Mouse (Mus musculus) CH12.LX (cell line): ENCODE data around the gene Hivep2. TPM values are rescaled to one million over a fixed set of nuclear protein-coding genes. Genes with fewer than 3 reads are reported as not detected.
A peak's percentile ranks its signal among the peaks of the same experiment; 100 is the strongest.

Experiments used
- DNase-seq: peaks from one replicate; pipeline ENCODE4 v3.0.0-alpha.2; 2013; ENCODE audit errors: extremely low read depth
- H3K27ac ChIP-seq: 2 replicates; pipeline ENCODE4 v1.5.1; 2012; ENCODE audit warnings: low read depth, mild to moderate bottlenecking, control low read depth, moderate library complexity; ENCODE audit not compliant: insufficient read depth
- H3K27me3 ChIP-seq: replicated peaks from 2 replicates; pipeline ENCODE3; 2012; ENCODE audit warnings: inconsistent platforms
- H3K36me3 ChIP-seq, 2 experiments: replicated peaks in 1 of 2; 2 replicates each; pipeline versions ENCODE3 to v1.6.1; 2012; ENCODE audit warnings: inconsistent platforms in 1 of 2, low read length in 1 of 2, mild to moderate bottlenecking in 1 of 2, mixed read lengths in 1 of 2, moderate library complexity in 1 of 2; ENCODE audit not compliant: control insufficient read depth in 1 of 2, insufficient read depth in 1 of 2
- H3K4me1 ChIP-seq, 2 experiments: 2 replicates each; pipeline ENCODE4 v1.6.1; 2012; ENCODE audit warnings: inconsistent platforms in 1 of 2, moderate library complexity in 1 of 2; ENCODE audit not compliant: insufficient read depth in 2 of 2, control insufficient read depth in 1 of 2
- H3K4me2 ChIP-seq: 2 replicates; pipeline ENCODE4 v1.6.1; 2012; ENCODE audit warnings: low read depth, mild to moderate bottlenecking, control low read depth; ENCODE audit not compliant: poor library complexity, insufficient read depth, severe bottlenecking
- H3K4me3 ChIP-seq, 3 experiments: fragments of 150-350 bp in 1 of 3; sonication (generic) in 1 of 3; replicated peaks in 1 of 3; 2 replicates each; pipeline versions ENCODE3 to v1.5.1; 2011 to 2012; ENCODE audit warnings: low read depth in 2 of 3, low read length in 2 of 3, mild to moderate bottlenecking in 2 of 3, moderate library complexity in 2 of 3, control low read depth in 1 of 3, improper control_type of control experiment in 1 of 3, inconsistent platforms in 1 of 3, mixed read lengths in 1 of 3; ENCODE audit not compliant: poor library complexity in 1 of 3
- H3K79me2 ChIP-seq: replicated peaks from 2 replicates; pipeline ENCODE4 v1.6.1; 2012; ENCODE audit warnings: mild to moderate bottlenecking, moderate library complexity; ENCODE audit not compliant: control insufficient read depth, poor library complexity, insufficient read depth, severe bottlenecking; ENCODE audit errors: extremely low read depth
- H3K9ac ChIP-seq: 2 replicates; pipeline ENCODE4 v1.6.1; 2012; ENCODE audit warnings: low read depth, mild to moderate bottlenecking, control low read depth, moderate library complexity; ENCODE audit not compliant: insufficient read depth
- H3K9me3 ChIP-seq: replicated peaks from 2 replicates; pipeline ENCODE3; 2012; ENCODE audit warnings: low read length, inconsistent platforms, mixed read lengths
- CHD1 ChIP-seq: IDR thresholded peaks from 2 replicates; pipeline ENCODE4 v1.6.1; 2012; ENCODE audit warnings: low read depth, low read length, improper control_type of control experiment, inconsistent platforms
- CHD2 ChIP-seq: IDR thresholded peaks from 2 replicates; pipeline ENCODE4 v1.6.1; 2011; ENCODE audit warnings: low read length, improper control_type of control experiment
- EP300 ChIP-seq: IDR thresholded peaks from 2 replicates; pipeline ENCODE4 v1.6.1; 2011; ENCODE audit warnings: low read length, improper control_type of control experiment
- ETS1 ChIP-seq: conservative IDR thresholded peaks from 2 replicates; pipeline ENCODE4 v1.6.1; 2012; ENCODE audit warnings: low read depth, mild to moderate bottlenecking, inconsistent platforms, low read length, improper control_type of control experiment, moderate library complexity
- GABPA ChIP-seq: IDR thresholded peaks from 2 replicates; pipeline ENCODE4 v1.6.1; 2012; ENCODE audit warnings: low read depth, low read length, improper control_type of control experiment, inconsistent platforms; ENCODE audit not compliant: insufficient replicate concordance
- HCFC1 ChIP-seq: IDR thresholded peaks from 2 replicates; pipeline ENCODE4 v1.6.1; 2012; ENCODE audit warnings: low read depth, mild to moderate bottlenecking, inconsistent platforms, low read length, improper control_type of control experiment
- IRF4 ChIP-seq: IDR thresholded peaks from 2 replicates; pipeline ENCODE4 v1.6.1; 2014; ENCODE audit warnings: low read depth, mild to moderate bottlenecking, inconsistent platforms, low read length, improper control_type of control experiment
- JUN ChIP-seq: IDR thresholded peaks from 2 replicates; pipeline ENCODE4 v1.6.1; 2011; ENCODE audit warnings: low read depth, mild to moderate bottlenecking, low read length, improper control_type of control experiment, moderate library complexity; ENCODE audit not compliant: insufficient read depth
- JUND ChIP-seq: conservative IDR thresholded peaks from 2 replicates; pipeline ENCODE4 v1.6.1; 2011; ENCODE audit warnings: low read depth, low read length, improper control_type of control experiment
- KAT2A ChIP-seq: IDR thresholded peaks from 2 replicates; pipeline ENCODE4 v1.6.1; 2012; ENCODE audit warnings: low read length, improper control_type of control experiment, inconsistent platforms; ENCODE audit not compliant: insufficient replicate concordance
- MAFK ChIP-seq: IDR thresholded peaks from 2 replicates; pipeline ENCODE4 v1.6.1; 2011; ENCODE audit warnings: low read length, improper control_type of control experiment; ENCODE audit not compliant: insufficient replicate concordance
- MAZ ChIP-seq: IDR thresholded peaks from 2 replicates; pipeline ENCODE4 v1.6.1; 2012; ENCODE audit warnings: low read depth, mild to moderate bottlenecking, inconsistent platforms, low read length, improper control_type of control experiment, moderate library complexity
- MEF2A ChIP-seq: IDR thresholded peaks from 2 replicates; pipeline ENCODE4 v1.6.1; 2014; ENCODE audit warnings: low read depth, mild to moderate bottlenecking, inconsistent platforms, low read length, improper control_type of control experiment, borderline replicate concordance
- MYC ChIP-seq: IDR thresholded peaks from 2 replicates; pipeline ENCODE4 v1.6.1; 2011; ENCODE audit warnings: low read depth, mild to moderate bottlenecking, improper control_type of control experiment, low read length
- NELFE ChIP-seq: IDR thresholded peaks from 2 replicates; pipeline ENCODE4 v1.6.1; 2011; ENCODE audit warnings: low read depth, low read length, improper control_type of control experiment
- NRF1 ChIP-seq: IDR thresholded peaks from 2 replicates; pipeline ENCODE4 v1.6.1; 2014; ENCODE audit warnings: low read depth, mild to moderate bottlenecking, inconsistent platforms, low read length, improper control_type of control experiment, moderate library complexity
- PAX5 ChIP-seq: IDR thresholded peaks from 2 replicates; pipeline ENCODE4 v1.6.1; 2012; ENCODE audit warnings: low read length, inconsistent platforms, mixed read lengths
- POLR2A ChIP-seq: IDR thresholded peaks from 2 replicates; pipeline ENCODE4 v1.6.1; 2011; ENCODE audit warnings: low read depth, mild to moderate bottlenecking, improper control_type of control experiment, low read length
- POLR2AphosphoS2 ChIP-seq: IDR thresholded peaks from 2 replicates; pipeline ENCODE4 v1.6.1; 2011; ENCODE audit warnings: low read depth, low read length, improper control_type of control experiment
- RAD21 ChIP-seq: IDR thresholded peaks from 2 replicates; pipeline ENCODE4 v1.6.1; 2011; ENCODE audit warnings: low read depth, mild to moderate bottlenecking, low read length, improper control_type of control experiment, moderate library complexity
- SMC3 ChIP-seq: IDR thresholded peaks from 2 replicates; pipeline ENCODE4 v1.6.1; 2011; ENCODE audit warnings: low read depth, low read length, improper control_type of control experiment
- ZC3H11A ChIP-seq: IDR thresholded peaks from 2 replicates; pipeline ENCODE4 v1.6.1; 2012; ENCODE audit warnings: low read depth, mild to moderate bottlenecking, inconsistent platforms, low read length, improper control_type of control experiment
- ZKSCAN1 ChIP-seq: IDR thresholded peaks from 2 replicates; pipeline ENCODE4 v1.6.1; 2012; ENCODE audit warnings: low read depth, inconsistent platforms, low read length, improper control_type of control experiment, borderline replicate concordance
- ZMIZ1 ChIP-seq: IDR thresholded peaks from 2 replicates; pipeline ENCODE4 v1.6.1; 2012; ENCODE audit warnings: low read depth, mild to moderate bottlenecking, inconsistent platforms, low read length, improper control_type of control experiment
- ZNF384 ChIP-seq: IDR thresholded peaks from 2 replicates; pipeline ENCODE4 v1.6.1; 2012; ENCODE audit warnings: low read depth, low read length, improper control_type of control experiment, inconsistent platforms
- dilution Hi-C: fragments of 300-500 bp; cut with MboI; formaldehyde crosslinking; loops from 2 replicates; pipeline ENCODE4 v1.14.3; 2020; ENCODE audit warnings: low sequenced_read_pairs; ENCODE audit not compliant: extremely low pct_unique_long_range_greater_than_20kb, extremely low pct_ligation_motif_present
- in situ Hi-C: fragments of 300-500 bp; cut with MboI; formaldehyde crosslinking; loops from 3 replicates; pipeline ENCODE4 v1.14.3; 2019; ENCODE audit warnings: low sequenced_read_pairs, low pct_ligation_motif_present, low pct_unique_long_range_greater_than_20kb, mixed read lengths
- polyA plus RNA-seq: library from polyadenylated mRNA; unstranded; fragments of >175 nt; gene quantifications from 2 replicates; pipeline ENCODE4 v1.2.1, GENCODE M21; 2012; ENCODE audit warnings: low read depth; ENCODE audit not compliant: insufficient read length
- total RNA-seq, 2 experiments: library from RNA; depleted of rRNA; stranded (reverse); fragments of 300-350 nt in 1 of 2; fragments of >200 nt in 1 of 2; gene quantifications; 2 replicates each; pipeline ENCODE4 v1.2.3; 2012 to 2014

Hivep2 gene
- total and polyA plus RNA-seq, 3 experiments: 0.59 to 2.7 (median 1.4) TPM

- Histone ChIP-seq H3K9ac (no peak overlapping the region), H3K27me3 (no peaks in the 10 kb centered on the region), H3K36me3 (no peaks in the 10 kb centered on the region), H3K27ac (no peak overlapping the region), H3K79me2 (no peaks in the 10 kb centered on the region), H3K9me3 (no peaks in the 10 kb centered on the region), H3K4me2 (no peak overlapping the region), H3K4me3 (no peak overlapping the region), H3K4me1 (peaks cover 14 to 26% of the 10 kb centered on the region in 2 experiments)
- dilution Hi-C loops: no loop called here
- TF ChIP-seq MAFK: no peak
- no peak for TF ChIP-seq SMC3
- no peak for TF ChIP-seq ZC3H11A
- no peak for TF ChIP-seq ETS1
- TF ChIP-seq GABPA: no peak
- no peak for TF ChIP-seq IRF4
- TF ChIP-seq POLR2AphosphoS2: no peak
- TF ChIP-seq ZKSCAN1: no peak
- no peak for TF ChIP-seq CHD2
- TF ChIP-seq JUND: no peak
- TF ChIP-seq JUN: no peak
- in situ Hi-C loops: no loop called here
- no peak for DNase-seq
Measured at GRCm38 (mm10) chr10:14099182-14099581, 133.3 kb downstream of the Hivep2 start.

- DNase-seq: no peak
- in situ Hi-C loops: no loop called here
- Histone ChIP-seq H3K4me1 (peaks cover 14 to 26% of the 10 kb centered on the region in 2 experiments), H3K36me3 (no peaks in the 10 kb centered on the region), H3K9me3 (no peaks in the 10 kb centered on the region), H3K4me2 (no peak overlapping the region), H3K9ac (no peak overlapping the region), H3K27ac (no peak overlapping the region), H3K4me3 (no peak overlapping the region), H3K27me3 (no peaks in the 10 kb centered on the region), H3K79me2 (no peaks in the 10 kb centered on the region)
- dilution Hi-C loops: no loop called here
- TF ChIP-seq MAZ: no peak
Measured at GRCm38 (mm10) chr10:14100041-14100440, 134.2 kb downstream of the Hivep2 start.

GRCm38 (mm10) chr10:14100847-14101246 is 135.0 kb downstream of the Hivep2 start:
- no peaks in the 10 kb centered on the region for H3K79me2 ChIP-seq
- dilution Hi-C loops (no loop called here), in situ Hi-C loops (no loop called here)
- peaks cover 14 to 26% of the 10 kb centered on the region in 2 experiments for H3K4me1 ChIP-seq
- H3K36me3 ChIP-seq: no peaks in the 10 kb centered on the region
- peak; percentile 26 for DNase-seq
- H3K4me3 ChIP-seq: no peak overlapping the region
- peak overlapping the region; percentile 21; the same call in 1 of the 2 replicates for H3K4me2 ChIP-seq
- H3K27me3 ChIP-seq: no peaks in the 10 kb centered on the region
- no peaks in the 10 kb centered on the region for H3K9me3 ChIP-seq
- no peak overlapping the region for H3K27ac ChIP-seq
- H3K9ac ChIP-seq: no peak overlapping the region; the same call in 1 of the 2 replicates
- TF ChIP-seq ZNF384 (0 out of 2 replicates have a peak, but pooled peaks have one; percentile 42), NELFE (no peak), JUND (peak; percentile 82), EP300 (peak; percentile 81), NRF1 (0 out of 2 replicates have a peak, but pooled peaks have one; percentile 25), MAFK (0 out of 2 replicates have a peak, but pooled peaks have one; percentile 9), KAT2A (no peak), CHD1 (no peak), GABPA (no peak), POLR2A (no peak), MYC (no peak), IRF4 (peak; percentile 95), RAD21 (no peak), SMC3 (no peak; the same call in 1 of the 2 replicates), HCFC1 (no peak), MEF2A (no peak; the same call in 1 of the 2 replicates), CHD2 (peak; percentile 73; the same call in 1 of the 2 replicates), ZMIZ1 (no peak), PAX5 (no peak)
